Mouse (Mus musculus): Measurements from ENCODE around the gene Rep15.

- no peak for TF ChIP-seq POLR2A (IDR thresholded peaks at IDR 0.05; ENCODE audit: low read depth, low read length)
- no peak for TF ChIP-seq CTCF (IDR thresholded peaks at IDR 0.05; ENCODE audit: extremely low read depth, insufficient read length, insufficient replicate concordance, low read depth, low read length)
Measured at GRCm38 (mm10) chr6:146999302-146999701, 33.1 kb upstream of the Rep15 start.
